Mouse (Mus musculus) small intestine, adult 2 months (tissue): ENCODE measurements around the gene Glis2.

Source experiments
- CTCF ChIP-seq: fragments of 200-500 bp; IDR thresholded peaks from 2 replicates; pipeline ENCODE4 v1.5.1; 2012; ENCODE audit warnings: low read depth, mild to moderate bottlenecking, control low read depth, inconsistent platforms, low read length, moderate library complexity, mixed read lengths; ENCODE audit not compliant: insufficient replicate concordance, insufficient read length; ENCODE audit errors: extremely low read depth
- POLR2A ChIP-seq: fragments of 200-500 bp; IDR thresholded peaks from 2 replicates; pipeline ENCODE4 v1.6.1; 2012; ENCODE audit warnings: low read depth, mild to moderate bottlenecking, control low read depth, inconsistent platforms, low read length, moderate library complexity

- TF ChIP-seq CTCF, result no peak
- TF ChIP-seq POLR2A, result no peak
These were observed 8.4 kb downstream of the Glis2 start for GRCm38 (mm10) chr16:4602766-4603452.
